Mouse (Mus musculus): ENCODE data around the gene Bzw2.

Gene Bzw2

DNA sequence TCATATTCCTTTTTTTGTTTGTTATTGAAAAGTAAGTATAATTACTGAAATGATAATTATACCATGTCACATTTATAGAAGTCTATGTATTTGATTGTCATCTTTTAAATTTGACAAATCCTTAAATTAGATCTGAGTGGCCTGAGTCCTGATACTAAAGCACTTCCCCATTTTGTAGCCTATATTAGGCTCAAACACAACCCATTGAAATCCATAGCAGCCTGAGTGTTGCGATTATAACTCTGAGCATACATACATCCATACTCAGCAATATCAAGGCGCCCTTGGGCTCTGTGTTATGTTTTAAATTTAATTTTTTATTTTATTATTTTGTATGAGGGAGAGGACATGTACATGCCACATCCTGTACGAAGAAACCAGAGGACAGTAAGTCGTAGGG, 87.6 kb downstream of the Bzw2 start:
- no peak for DNase-seq (ENCODE audit: low read depth)

DNA sequence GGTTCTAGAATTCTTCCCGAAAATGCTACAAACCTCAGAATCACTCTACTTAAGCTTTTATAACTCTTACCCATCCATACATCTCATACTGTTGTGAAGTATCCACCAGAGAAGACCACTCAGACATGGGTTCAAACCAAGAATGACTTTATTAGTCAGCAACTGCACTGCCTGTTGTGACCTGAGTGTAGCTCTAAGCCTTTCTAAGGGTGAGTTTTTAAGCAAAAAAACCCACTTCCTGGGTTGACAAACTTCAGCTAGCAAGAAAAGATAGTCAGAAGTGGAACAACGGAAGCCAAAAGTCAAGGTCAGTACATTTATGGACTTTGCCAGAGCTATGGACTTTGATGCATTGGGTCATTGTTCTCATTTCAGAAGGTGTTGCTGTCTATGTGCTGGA, 90.3 kb downstream of the Bzw2 start:
- DNase-seq (ENCODE audit: low read depth), result peak; percentile 18

DNA sequence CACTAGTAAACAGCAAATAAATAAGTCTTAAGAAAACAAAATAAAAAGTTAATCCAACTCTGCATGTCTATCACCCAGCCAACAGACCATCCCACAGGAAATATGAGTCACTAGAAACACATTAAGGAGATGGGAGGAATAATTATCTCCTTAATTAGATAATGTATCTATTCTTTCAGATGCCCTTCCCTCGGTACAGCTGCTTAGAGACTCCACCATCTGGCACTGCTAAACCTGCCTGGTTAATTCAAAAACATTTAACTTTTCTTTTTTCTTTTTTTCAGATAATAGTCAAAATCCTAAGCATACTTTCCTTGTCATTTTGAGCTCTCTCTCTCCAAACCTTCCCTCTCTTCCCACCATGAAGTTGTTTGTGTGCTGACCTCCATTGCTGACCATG, 92.0 kb downstream of the Bzw2 start:
- no peak for DNase-seq (ENCODE audit: low read depth)

DNA sequence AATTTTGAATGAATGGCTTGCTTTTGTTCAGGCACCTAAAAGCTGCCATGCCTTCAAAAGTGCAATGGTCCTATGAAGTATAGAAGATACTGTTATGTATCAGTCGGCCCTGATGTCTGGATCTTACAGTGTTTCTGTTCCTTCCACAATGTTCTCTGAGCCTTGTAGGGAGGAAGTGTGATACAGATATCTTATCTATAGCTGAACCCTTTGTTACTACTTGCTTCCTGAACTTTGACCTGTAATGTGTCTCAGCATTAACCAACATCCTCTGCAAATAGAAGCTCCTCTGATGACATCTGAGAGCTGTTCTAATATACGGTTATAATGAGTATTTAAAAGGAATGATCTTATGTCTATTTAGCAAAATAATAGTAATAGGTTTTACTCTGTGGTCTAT, 100.2 kb downstream of the Bzw2 start:
- DNase-seq (ENCODE audit: low read depth), result peak; percentile 66

DNA sequence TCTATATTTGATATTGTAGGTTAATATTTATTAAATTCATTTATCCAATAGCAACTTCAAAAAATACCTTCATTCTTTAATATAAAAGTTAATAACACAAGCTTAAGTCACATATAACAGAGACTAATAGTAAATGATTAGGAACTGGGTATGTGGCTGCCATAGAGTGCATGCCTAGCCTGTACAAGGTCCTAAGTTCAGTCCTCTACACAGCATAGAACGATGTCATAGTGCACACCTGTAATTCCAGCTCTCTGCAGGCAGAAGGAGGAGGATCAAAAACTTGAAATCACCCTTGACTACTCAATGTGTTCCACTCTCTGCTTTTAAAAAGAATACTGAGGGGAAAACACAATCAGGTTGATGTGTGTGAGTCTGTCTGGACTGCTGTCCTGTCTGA, 107.6 kb downstream of the Bzw2 start:
- DNase-seq (ENCODE audit: low read depth), result no peak

DNA sequence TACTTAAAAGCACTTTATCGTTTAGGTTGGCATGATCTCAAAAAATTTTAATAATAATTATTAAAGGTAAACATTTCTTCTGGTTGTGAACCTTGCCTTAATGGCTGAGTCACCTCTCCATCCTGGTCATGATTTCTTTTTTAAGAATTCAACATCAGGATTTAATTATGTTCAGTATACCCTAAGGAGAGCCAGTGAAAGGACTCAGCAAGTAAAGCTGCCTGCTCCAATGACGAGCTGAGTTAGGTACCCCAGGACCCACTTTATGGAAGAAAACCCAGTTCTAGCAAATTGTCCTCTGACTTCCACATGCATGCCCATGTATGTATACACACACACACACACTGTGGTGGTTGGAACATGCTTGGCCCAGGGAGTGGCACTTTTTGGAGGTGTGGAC, 110.3 kb downstream of the Bzw2 start:
- no peak for DNase-seq (ENCODE audit: low read depth)

DNA sequence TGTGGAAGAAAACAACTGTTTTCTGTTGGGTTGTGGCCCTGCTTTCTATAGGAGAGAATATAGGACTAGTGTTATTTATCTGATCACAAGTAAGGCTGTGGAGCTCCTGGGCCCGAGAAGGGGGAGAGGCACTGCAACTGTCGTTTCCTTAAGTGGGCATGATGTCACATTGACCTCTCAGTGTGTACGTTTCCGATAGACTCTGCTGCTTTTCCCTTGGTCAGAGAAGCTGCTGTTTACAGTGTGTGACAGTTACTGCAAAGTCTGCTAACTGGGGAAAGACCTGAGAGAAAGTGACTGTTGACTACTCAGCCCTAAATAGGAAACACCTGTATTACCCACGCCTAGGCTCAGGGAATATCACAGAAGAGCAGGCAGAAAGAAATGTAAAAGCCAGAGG, 111.7 kb downstream of the Bzw2 start:
- peak; percentile 90 for DNase-seq (ENCODE audit: low read depth)

DNA sequence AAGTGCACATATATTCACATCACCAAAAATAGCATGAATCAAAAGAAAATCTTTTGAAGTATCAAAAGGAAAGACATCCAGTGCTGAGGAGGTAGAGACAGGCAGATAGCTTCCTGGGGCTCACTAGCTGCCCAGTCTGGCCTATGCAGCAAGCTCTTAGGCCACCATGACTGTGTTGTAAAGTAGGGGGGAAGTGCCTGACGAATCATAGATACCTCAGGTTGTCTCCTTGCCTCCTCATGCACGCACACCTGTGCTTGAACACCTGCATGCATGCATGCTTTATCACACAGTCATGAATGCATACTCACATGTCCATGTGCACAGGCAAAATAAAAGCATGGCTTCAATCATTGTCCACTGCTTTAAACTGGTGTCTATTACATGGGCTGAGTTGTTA, 113.2 kb downstream of the Bzw2 start:
- DNase-seq (ENCODE audit: low read depth), result no peak

DNA sequence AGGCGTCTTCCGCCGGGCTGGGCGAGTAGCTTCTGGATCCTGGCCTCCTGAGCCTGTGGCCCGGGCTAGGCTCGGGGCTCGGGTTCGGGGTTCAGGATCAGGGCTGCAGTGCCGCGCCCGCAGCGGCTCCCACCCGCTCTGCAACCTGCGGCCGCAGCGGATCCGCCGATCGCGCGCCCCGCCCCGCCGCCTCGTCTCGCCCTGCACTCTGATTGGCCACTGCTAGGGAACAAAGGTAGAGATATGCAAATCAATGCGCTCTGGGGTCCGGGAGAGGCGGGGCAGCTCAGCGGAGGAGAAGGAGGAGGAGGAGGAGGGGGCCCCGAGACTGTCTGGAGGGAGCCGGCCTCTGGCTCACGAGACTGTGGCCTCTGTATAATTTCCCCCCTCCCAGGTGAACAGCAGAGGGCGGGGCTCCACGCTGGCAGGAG, 115.5 kb downstream of the Bzw2 start, which contains the start of gene Tspan13:
Gene Tspan13 (minus strand): TSS at position 153 of the 431 bp plus-strand sequence.
- peak; percentile 89 for DNase-seq (ENCODE audit: low read depth)
